Mouse (Mus musculus) hematopoietic stem cell, adult 5-6 weeks (primary cell): ENCODE measurements at regions not wholly inside any gene's neighbourhood (a gene's known extent, or its start where the extent isn't known, plus 50 kb on each side); places are given as distances from the start of the nearest gene placed in this dataset.

Experiments
- ATAC-seq, 2 experiments: fragments of 125-278 bp in 1 of 2; replicated peaks in 1 of 2; 2 replicates each; pipeline ENCODE4 v1.8.0; 2016 to 2017; ENCODE audit warnings: inconsistent platforms in 2 of 2, mild to moderate bottlenecking in 2 of 2, moderate number of reproducible peaks in 2 of 2, low read depth in 1 of 2, moderate TSS enrichment in 1 of 2; ENCODE audit not compliant: low FRiP score in 2 of 2, poor library complexity in 2 of 2, severe bottlenecking in 2 of 2, insufficient read depth in 1 of 2, low TSS enrichment in 1 of 2

DNA sequence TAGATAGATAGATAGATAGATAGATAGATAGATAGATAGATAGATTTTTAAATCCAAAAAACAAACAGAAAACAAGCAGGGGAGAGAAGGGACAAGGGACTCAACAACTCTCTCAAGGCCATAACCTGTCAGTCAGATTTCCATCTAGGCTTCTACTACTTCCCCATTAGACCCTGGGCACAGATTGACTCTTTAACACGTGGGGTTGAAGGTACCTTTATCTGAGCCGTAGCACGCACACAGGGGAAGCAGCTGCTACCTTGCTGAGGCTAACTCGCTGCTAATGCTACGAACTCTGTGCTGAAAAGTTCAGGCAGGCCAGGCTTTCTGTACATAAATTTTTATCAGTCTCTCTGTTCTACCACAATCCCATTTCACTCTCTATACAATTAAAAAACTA lies 191.4 kb upstream of the Tank start:
- peak; percentile 77 to 90 for ATAC-seq

DNA sequence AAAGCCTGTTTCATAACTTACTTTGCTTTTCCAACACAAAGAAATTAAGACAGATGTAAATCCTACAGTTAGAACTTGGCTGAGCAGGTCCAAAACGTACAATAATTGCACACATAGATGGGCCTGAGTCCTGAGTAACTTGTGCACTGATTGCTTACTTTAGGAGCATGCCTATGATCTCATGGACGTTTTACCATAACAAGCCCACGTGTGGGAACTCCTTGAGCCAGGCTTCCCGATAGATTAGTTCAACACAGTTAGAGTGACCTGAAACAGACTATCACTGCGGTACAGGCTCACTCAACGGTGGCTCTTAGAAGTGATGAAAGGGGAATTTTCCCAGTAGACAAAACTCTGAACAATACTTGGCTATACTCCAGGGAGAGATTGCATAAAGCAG lies 193.9 kb upstream of the Tank start:
- ATAC-seq, result no peak

DNA sequence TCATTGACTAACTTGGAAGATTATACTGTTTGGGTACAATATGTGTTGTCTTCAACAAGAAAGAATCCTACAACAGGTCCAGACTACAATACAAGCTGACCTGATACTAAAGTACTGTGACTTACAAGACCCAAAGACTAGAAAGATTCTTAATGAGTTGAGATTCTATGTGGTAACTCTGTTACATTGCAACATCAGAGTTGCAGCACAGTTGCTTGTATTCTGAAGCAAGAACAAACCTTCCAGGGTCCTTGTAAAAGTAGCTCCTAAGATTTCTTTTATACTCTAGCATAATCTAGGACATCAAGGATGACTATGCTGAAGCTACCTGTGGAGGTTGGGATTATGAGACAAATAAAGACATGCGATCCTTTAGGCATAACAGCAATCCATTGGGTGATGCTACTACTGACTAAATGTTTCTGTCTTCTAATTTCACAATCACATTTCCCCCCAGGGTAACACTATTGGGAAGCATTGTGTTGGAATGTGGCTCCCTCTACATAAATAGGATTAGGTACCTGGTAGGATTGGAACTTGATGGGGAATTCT lies 194.6 kb upstream of the Tank start:
- no peak for ATAC-seq

DNA sequence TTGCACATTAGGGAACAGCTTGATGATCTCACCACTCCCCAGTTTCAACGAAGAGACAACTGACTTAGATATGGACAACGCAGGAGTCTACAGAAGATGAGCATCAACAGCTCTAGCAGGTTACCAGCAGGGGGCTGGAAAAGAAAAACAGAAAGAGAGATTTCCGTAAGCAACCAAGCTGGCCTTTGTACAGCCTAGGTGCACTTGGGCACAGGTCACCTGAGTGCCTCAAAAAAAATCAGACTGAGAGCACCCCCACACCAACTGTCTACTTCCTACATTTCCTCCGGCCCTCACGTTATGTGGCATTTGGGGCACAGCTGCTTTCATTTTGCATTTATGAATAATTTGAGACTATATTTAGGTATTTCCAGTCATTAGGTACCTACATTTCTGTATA lies 199.3 kb upstream of the Tank start:
- ATAC-seq, result peak in 1 of 2 experiments; percentile 53; a peak in 3 of 4 replicates

DNA sequence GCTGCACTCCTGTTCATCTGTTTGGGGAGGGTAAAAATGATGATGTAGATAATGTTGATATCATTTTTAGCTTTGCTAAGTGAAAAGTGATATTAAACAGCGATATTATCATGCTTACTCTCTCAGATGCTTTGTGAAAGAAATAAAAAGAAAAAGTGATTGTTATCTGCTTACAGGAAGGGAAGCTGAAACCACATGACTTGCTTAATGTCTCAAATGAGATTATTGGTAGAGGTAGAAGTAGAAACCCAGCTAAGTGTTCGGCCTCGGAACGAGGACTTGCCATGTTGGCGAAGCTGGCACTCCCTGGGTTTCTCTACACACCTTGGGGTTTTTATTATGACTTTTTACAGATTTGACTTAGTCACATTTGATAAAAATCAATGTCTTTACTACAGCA lies 200.1 kb upstream of the Tank start:
- ATAC-seq, result no peak

DNA sequence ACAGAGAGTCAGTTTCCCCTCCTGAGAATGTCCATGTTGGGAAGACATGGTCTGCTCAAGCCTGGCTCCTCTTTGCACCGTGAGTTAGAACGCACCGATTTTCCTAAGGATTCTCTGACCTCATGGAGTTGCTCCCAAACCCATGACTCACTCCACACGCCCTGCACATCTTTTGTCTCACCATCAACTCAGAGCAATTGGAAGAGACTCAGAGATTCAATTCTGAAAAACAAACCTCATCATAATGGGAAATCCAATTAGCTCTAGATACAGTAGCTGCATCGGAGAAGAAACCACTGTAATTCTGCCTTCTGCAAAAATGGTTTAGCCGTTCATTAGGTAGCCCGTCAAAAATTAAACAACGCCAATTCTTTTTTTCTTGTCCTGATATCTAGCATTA lies 200.6 kb upstream of the Tank start:
- no peak for ATAC-seq

DNA sequence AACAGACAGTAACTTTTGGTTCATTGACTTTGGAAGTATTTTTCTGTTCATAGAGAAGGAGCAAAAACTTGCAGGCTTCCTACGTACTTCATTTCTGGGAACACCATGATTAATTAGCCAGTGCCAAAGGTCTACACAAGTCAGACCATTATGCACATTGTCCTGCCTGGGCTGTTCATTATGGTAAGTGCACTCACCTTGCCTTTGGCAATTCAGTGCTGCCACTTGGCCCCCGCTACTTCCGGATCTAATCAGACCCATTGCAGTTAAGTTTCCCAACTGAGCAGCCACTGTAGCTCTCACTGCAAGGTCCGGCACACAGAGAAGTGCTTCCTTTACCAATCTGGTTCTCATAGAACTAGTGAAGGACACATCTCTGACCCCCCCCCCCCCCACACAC lies 215.8 kb upstream of the Tank start:
- no peak for ATAC-seq

DNA sequence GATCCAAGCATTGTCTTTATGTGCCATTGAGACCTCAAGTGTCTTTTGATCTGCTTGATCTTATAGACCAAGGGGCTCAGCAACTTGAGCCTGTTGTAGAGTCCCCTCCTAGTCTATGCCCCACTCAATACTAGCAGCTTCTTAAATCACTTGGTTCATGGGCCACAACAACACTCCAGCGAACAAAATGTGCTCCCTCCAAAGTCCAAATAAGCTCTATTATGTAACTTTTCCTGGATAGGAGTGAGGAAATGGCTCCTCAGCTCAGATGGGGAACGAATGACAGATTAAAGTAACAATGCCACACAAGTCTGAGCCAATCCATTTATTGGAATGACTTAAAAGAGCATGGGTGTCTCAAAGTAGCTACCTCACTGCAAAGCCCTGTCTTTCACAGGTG lies 217.0 kb upstream of the Tank start:
- ATAC-seq, result no peak

DNA sequence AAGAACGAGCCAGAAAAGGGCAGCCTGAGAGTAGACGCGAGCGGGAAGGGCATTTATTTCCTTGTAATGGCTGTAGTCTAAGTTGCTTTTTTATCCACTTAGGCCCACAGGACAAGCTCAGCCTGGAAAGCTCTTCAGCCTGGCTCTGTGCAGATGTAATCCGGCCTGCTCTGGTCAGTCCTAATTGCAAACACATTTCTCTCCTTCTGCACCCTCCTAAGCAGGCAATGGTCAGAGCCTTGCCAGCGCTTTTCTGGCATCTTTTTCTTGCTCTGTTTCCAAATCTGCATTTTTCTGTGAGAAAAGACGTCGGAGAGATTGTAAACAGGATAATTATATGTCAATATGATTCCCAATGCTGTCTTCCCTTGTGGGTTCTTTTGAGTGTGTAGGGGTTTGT lies 224.3 kb upstream of the Tank start:
- no peak for ATAC-seq

DNA sequence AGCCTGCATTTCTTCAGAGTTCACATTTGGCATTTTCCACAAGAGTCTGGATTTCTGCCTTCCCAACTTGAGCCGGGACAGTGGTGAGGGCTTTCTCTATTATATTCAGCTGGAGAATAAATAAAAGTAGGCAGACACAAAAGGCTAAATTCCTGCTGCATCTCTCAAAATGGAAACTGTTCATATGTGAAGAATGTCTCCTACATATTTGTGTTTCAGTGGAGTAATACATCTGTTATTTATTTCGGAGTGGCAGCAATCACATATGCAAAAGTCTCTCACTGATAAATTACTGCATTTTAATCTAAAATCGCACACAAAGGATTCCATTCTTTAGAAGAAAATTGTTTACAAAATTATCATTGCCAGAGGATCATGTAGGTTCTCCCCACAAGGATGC lies 230.9 kb upstream of the Tank start:
- no peak for ATAC-seq

DNA sequence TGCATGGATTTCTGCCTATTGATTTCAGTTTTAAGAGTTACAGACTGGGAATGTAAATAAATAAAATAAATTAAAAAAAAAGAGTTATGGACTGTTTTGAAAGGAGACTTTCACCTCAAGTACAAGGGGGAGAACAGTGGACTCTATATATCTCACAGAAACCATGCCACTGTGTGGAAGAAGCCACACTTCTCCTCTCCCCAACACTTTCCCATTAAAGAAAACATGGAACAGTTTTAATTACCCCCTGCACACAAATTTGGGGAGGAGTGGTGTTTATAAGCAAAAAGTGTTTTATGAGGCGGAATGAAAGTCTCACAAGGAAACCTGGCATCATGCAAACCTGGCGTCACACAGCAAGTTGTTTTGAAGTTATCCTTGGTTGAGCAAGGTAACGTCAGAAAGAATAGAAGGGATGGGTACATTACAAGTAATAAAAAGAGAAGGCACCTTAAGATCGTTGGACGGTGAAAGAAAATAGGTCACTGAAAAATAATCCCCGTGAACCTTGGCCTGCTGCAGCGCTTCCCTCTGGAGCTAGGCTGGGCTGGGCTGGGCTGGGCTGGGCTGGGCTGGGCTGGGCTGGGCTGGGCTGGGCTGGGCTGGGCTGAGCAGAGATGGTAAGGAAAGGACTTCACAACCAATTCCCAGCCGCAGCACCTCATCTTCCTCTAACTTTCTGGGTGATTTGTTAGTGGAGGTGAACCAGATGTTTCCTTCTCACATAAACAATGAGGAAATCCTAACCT lies 232.2 kb upstream of the Tank start:
- ATAC-seq, result no peak

DNA sequence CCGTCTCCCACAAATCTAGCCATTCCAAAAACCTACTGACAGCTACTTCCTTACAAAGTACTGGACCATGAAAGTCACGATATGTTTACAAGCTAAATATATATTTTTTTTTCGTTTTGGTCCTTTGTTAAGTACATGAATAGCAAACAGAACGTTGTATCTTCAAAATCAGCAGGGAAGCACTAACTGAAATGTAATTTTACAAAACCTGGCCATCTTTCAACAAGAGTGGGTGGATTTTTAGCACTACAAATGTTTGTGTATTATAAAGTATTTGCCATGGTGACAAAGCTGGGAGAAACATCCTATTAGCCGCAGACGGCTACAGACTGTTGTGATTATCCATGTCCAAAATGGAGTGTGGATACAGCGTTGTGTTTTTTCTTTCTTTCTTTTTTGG lies 233.1 kb upstream of the Tank start:
- no peak for ATAC-seq

DNA sequence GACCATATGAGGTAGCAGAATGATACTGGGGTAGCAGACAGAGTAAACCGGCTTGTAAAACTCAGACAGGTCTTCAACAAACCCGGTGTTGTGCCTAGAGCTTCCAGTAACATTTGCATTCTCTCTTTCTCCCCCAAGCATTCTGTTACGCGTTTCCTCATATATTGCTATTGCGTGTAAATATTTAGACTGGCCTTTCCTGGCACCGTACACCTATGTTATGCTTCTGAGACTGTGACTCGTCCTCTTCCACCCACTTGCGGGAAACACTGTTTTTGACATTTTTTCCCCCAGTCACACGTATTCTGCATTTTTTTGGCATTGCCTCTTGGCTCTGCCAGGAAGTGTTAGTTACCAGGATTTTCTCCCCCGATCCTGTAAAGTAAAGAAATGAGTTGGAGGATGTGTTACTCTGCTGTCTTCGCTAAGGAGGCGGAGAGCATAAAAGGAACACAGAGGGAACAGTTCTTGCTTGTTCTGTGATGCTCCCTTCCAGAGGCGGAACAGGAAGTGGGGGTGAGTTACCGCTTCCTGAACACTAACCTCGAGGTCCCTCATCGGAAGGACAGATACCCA lies 233.7 kb upstream of the Tank start:
- ATAC-seq, result no peak

DNA sequence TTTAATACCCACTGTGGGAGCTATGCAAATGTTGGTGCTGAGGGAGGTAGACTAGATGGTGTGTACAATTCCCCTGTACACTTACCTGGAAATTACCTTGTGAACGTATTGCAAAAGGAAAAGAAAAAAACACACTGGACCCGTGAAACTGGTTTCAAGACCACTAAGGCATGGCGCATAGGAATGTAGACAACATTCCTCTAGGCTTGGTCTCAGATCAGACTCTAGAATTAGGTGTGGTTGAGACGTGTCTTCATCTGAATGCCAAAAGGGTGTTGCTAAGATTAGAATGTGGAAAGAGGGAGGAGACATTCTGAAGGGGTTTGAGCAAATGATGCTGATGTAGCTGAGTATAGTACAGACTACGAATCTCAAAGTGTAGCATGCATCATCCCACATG lies 237.1 kb upstream of the Tank start:
- no peak for ATAC-seq

DNA sequence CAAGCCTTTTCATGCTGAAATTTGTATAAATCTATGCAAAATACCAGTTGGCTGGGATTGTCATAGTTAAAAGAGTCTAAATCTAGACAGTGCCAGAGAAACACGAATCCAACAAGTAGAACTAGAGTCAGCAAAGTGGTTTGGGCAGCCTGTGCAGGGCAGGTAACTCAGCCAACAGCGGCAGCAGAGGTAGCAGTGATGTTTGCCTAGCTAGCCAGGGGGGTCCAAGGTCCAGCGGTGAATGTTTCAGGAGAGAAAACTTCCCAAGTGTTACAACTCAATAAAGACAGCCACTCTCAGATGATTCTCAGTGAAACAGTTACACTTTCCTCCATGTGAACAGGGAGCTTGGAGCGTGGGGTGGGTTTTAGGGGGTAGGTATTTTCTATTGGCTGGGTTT lies 259.2 kb upstream of the Tank start:
- no peak for ATAC-seq

DNA sequence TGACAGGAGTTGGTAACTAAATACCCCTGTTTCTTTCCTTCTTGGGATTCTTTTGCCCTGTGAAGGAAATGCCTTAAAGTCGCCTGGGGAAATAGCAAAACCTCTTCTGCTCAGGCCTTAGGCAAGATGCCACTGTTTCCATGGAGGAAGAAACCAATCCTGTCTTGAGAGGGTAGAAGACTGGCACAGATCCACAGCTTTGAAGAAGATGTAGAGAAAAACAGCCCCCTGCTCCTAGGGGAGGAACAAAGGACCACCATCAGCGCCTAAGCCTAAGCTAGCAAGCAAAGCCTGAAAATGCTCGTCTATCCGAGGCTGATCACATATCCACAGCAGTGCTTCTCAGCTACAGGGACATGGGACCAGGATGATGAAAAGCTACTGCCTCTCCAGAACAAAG lies 268.0 kb upstream of the Tank start:
- ATAC-seq, result no peak

DNA sequence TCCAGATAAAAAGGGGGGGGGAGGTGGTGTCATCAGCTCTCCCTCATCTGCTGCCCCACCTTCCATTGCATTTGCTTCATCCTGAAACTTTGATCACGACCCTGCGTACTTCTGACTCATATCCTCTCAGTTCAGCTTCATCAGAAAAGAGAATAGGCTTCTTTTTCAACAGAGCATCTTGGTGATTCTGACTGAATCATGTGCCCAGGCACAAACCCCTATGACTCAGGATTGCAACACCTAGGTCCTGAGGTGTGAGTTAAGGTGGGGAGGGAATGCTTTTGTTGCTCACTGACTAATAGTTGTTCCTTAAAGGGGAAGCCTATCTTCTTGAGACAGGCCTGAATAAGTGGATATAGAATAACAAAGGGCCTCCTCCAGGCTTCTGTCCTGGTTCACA lies 269.2 kb upstream of the Tank start:
- no peak for ATAC-seq

DNA sequence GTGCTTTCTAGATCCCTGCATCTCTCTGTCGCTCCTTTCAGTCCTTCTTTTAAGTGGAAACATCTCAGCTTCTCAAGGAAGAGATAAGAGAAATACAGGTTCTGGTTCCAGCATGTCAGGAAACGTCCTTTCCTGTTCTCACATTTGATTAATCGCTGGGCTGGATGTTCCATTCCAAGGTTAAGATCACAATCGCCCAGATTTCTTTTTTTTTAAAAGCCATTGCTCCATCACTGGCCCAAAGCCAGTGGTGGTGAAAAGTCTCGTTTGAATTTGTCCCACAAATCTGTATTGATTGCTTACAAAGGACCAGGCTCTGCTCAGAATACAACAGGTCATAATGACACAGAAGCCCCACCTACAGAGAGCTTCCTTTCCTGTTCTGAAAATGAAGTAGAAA lies 281.2 kb upstream of the Tank start:
- no peak for ATAC-seq

DNA sequence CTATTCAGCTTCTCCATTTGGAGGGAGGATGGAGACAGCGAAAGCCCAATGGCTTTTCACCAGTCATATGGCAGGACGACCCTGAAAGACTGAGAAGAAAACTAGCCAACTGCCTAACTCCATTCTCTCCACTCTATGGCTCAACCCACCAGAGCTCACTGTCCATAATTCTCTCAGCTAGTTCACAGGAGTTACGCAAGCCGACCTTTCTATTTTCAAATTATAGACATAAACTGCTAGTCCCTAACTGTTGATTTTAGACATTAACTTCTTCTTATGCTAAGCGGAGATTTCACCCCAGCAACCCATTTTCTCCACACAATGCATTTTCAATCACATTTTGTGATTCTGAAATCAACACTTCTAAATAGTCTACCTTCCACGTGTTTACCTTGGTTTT lies 281.8 kb upstream of the Tank start:
- no peak for ATAC-seq
